Mouse (Mus musculus) left cerebral cortex, postnatal 4 days (tissue): ENCODE data around the gene Wfikkn2. TPM values are rescaled to one million over a fixed set of nuclear protein-coding genes. Genes with fewer than 3 reads are reported as not detected.

Experiments used
- DNase-seq: peaks from one replicate; pipeline ENCODE4 v3.0.0-alpha.2; 2022
- intact Hi-C: fragments of 180-260 bp; cut with DNase I; formaldehyde crosslinking; loops from one replicate; pipeline ENCODE4 v1.15.1; 2025
- total RNA-seq, 2 experiments: library from RNA; stranded (reverse); gene quantifications; 2 replicates each; pipeline ENCODE4 v1.2.3; 2021

Wfikkn2 gene
- total RNA-seq, 2 experiments from 2014 or later: 1.0 to 1.8 TPM

GRCm38 (mm10) chr11:94265134-94265785 lies 19.5 kb upstream of the Wfikkn2 start:
- intact Hi-C loops: no loop called here
- peak; percentile 69 for DNase-seq

- DNase-seq: no peak
These were observed 16.0 kb upstream of the Wfikkn2 start for GRCm38 (mm10) chr11:94261585-94262370.

GRCm38 (mm10) chr11:94259814-94260213 lies 14.0 kb upstream of the Wfikkn2 start:
- intact Hi-C loops: no loop called here
- no peak for DNase-seq

More at GRCm38 (mm10) chr11:94261585-94262370, 16.0 kb upstream of the Wfikkn2 start:
- intact Hi-C loops: no loop called here

- intact Hi-C loops: no loop called here
These were observed 12.2 kb upstream of the Wfikkn2 start for GRCm38 (mm10) chr11:94257987-94258386.

GRCm38 (mm10) chr11:94255733-94256132 lies 9.9 kb upstream of the Wfikkn2 start:
- no peak for DNase-seq
- intact Hi-C loops: no loop called here

More at GRCm38 (mm10) chr11:94257987-94258386, 12.2 kb upstream of the Wfikkn2 start:
- peak; percentile 31 for DNase-seq

- intact Hi-C loops: no loop called here
- no peak for DNase-seq
These were observed 7.9 kb upstream of the Wfikkn2 start for GRCm38 (mm10) chr11:94253691-94254090.

- DNase-seq: no peak
- intact Hi-C loops: no loop called here
These were observed 7.4 kb upstream of the Wfikkn2 start for GRCm38 (mm10) chr11:94253156-94253555.

GRCm38 (mm10) chr11:94246789-94247061 lies 920 bp upstream of the Wfikkn2 start:
- intact Hi-C loops: no loop called here

GRCm38 (mm10) chr11:94244385-94244784 lies 1.4 kb downstream of the Wfikkn2 start:
- no peak for DNase-seq
- intact Hi-C loops: no loop called here

More at GRCm38 (mm10) chr11:94246789-94247061, 920 bp upstream of the Wfikkn2 start:
- no peak for DNase-seq

- intact Hi-C loops: no loop called here
- DNase-seq: no peak
These were observed 2.2 kb downstream of the Wfikkn2 start for GRCm38 (mm10) chr11:94243422-94244180.

GRCm38 (mm10) chr11:94242760-94243421 lies 2.9 kb downstream of the Wfikkn2 start:
- no peak for DNase-seq
- intact Hi-C loops: no loop called here

- intact Hi-C loops: loop anchor here (5.0 kb wide), 1 partner anchor 38 kb away; no protein-coding TSS in a partner anchor
- peak; percentile 47 for DNase-seq
These were observed 6.1 kb downstream of the Wfikkn2 start for GRCm38 (mm10) chr11:94239706-94240105.

- DNase-seq: no peak
- intact Hi-C loops: loop anchor here (5.0 kb wide), 1 partner anchor 39 kb away; no protein-coding TSS in a partner anchor
These were observed 7.0 kb downstream of the Wfikkn2 start for GRCm38 (mm10) chr11:94238786-94239185.

GRCm38 (mm10) chr11:94236074-94236473 lies 9.7 kb downstream of the Wfikkn2 start:
- peak; percentile 78 for DNase-seq
- intact Hi-C loops: loop anchor here (5.0 kb wide), 1 partner anchor 41 kb away; no protein-coding TSS in a partner anchor

GRCm38 (mm10) chr11:94234857-94235256 lies 10.9 kb downstream of the Wfikkn2 start:
- intact Hi-C loops: loop anchor here (5.0 kb wide), 1 partner anchor 42 kb away; no protein-coding TSS in a partner anchor
- DNase-seq: no peak

GRCm38 (mm10) chr11:94234380-94234779 lies 11.4 kb downstream of the Wfikkn2 start:
- DNase-seq: no peak
- intact Hi-C loops: no loop called here

- intact Hi-C loops: no loop called here
- DNase-seq: no peak
These were observed 12.4 kb downstream of the Wfikkn2 start for GRCm38 (mm10) chr11:94233405-94233804.

- intact Hi-C loops: no loop called here
- DNase-seq: no peak
These were observed 13.8 kb downstream of the Wfikkn2 start for GRCm38 (mm10) chr11:94231821-94232552.

- intact Hi-C loops: no loop called here
These were observed 15.6 kb downstream of the Wfikkn2 start for GRCm38 (mm10) chr11:94230244-94230643.

More at GRCm38 (mm10) chr11:94230244-94230643, 15.6 kb downstream of the Wfikkn2 start:
- DNase-seq: no peak
